In genomic region chr16:33576271-33577189, GRCm38 (mm10) we compare ENCODE assay signal across 8 mouse cellular contexts. TPM values are rescaled to one million over a fixed set of nuclear protein-coding genes. Genes with fewer than 3 reads are reported as not detected.
DNase-seq lines count a peak whose midpoint lies in the region; ATAC-seq and TF ChIP-seq lines count a peak whose summit lies in the region.

No protein-coding gene starts in this region.

- H3K36me3 ChIP-seq in heart, embryonic 12.5 days = no peaks in the 10 kb centered on the region
- H3K36me3 ChIP-seq in midbrain, embryonic 11.5 days (ENCODE audit: control insufficient read depth, insufficient read depth, low read length) = no peaks in the 10 kb centered on the region
- H3K36me3 ChIP-seq in midbrain, embryonic 14.5 days (ENCODE audit: control insufficient read depth, insufficient read depth, low read length) = no peaks in the 10 kb centered on the region
- no peaks in the 10 kb centered on the region for H3K36me3 ChIP-seq in small intestine, adult 2 months (ENCODE audit: control insufficient read depth, insufficient read depth, low read length)

- H3K4me2 ChIP-seq in heart, embryonic 12.5 days = no peak overlapping the region
- H3K4me2 ChIP-seq in midbrain, embryonic 11.5 days = no peak overlapping the region
- H3K4me2 ChIP-seq in midbrain, embryonic 14.5 days (ENCODE audit: low read length) = no peak overlapping the region

- WGBS in heart, embryonic 12.5 days = 66% methylated on average over 36 of the region's 36 CpGs
- WGBS in midbrain, embryonic 11.5 days = 73% methylated on average over 36 of the region's 36 CpGs
- WGBS in midbrain, embryonic 14.5 days = 71% methylated on average over 36 of the region's 36 CpGs
- 85% methylated on average over 36 of the region's 36 CpGs for WGBS in small intestine, adult 2 months

- ATAC-seq in heart, embryonic 12.5 days (ENCODE audit: insufficient number of reproducible peaks, low FRiP score) = no peak; the same call in 1 of the 2 replicates
- ATAC-seq in midbrain, embryonic 11.5 days (ENCODE audit: low FRiP score) = 0 out of 2 replicates have a peak, but pooled peaks have one; percentile 42
- ATAC-seq in midbrain, embryonic 14.5 days (ENCODE audit: low FRiP score, low TSS enrichment) = no peak
- ATAC-seq in megakaryocyte-erythroid progenitor cell, adult 5-6 weeks (replicated peaks; ENCODE audit: low FRiP score, low TSS enrichment, poor library complexity, severe bottlenecking) = no peak

- no peak overlapping the region for H3K4me3 ChIP-seq in heart, embryonic 12.5 days
- H3K4me3 ChIP-seq in midbrain, embryonic 11.5 days (ENCODE audit: low read depth, low read length) = no peak overlapping the region
- no peak overlapping the region for H3K4me3 ChIP-seq in midbrain, embryonic 14.5 days (replicated peaks; ENCODE audit: low read depth, low read length)
- no peak overlapping the region for H3K4me3 ChIP-seq in small intestine, adult 2 months (ENCODE audit: low read depth, low read length)

- no peak overlapping the region for H3K9ac ChIP-seq in heart, embryonic 12.5 days
- H3K9ac ChIP-seq in midbrain, embryonic 11.5 days (ENCODE audit: low read length) = no peak overlapping the region
- H3K9ac ChIP-seq in midbrain, embryonic 14.5 days (replicated peaks; ENCODE audit: low read length) = no peak overlapping the region

- H3K27me3 ChIP-seq in heart, embryonic 12.5 days (replicated peaks) = no peaks in the 10 kb centered on the region
- no peaks in the 10 kb centered on the region for H3K27me3 ChIP-seq in midbrain, embryonic 11.5 days (ENCODE audit: control insufficient read depth, insufficient read depth, low read length)
- H3K27me3 ChIP-seq in midbrain, embryonic 14.5 days (ENCODE audit: control insufficient read depth, insufficient read depth, low read length) = no peaks in the 10 kb centered on the region
- H3K27me3 ChIP-seq in small intestine, adult 2 months (ENCODE audit: control insufficient read depth, insufficient read depth, low read length) = no peaks in the 10 kb centered on the region

- DNase-seq in heart, adult 11 months = peak; percentile 96
- no peak for DNase-seq in midbrain, embryonic 11.5 days (ENCODE audit: low spot score, missing footprints)
- DNase-seq in midbrain, embryonic 14.5 days = no peak
- DNase-seq in gastrocnemius, adult 8-10 months (ENCODE audit: low spot score in 2 of 2) = peak; percentile 40 to 48
- DNase-seq in right cerebral cortex, adult 2 months (ENCODE audit: low spot score in 2 of 2) = no peak

- TF ChIP-seq CTCF in small intestine, adult 2 months (IDR thresholded peaks at IDR 0.05; ENCODE audit: extremely low read depth, insufficient read length, insufficient replicate concordance, low read depth, low read length) = no peak

- peaks cover 76% of the 10 kb centered on the region for H3K4me1 ChIP-seq in heart, embryonic 12.5 days (replicated peaks)
- peaks cover 5% of the 10 kb centered on the region for H3K4me1 ChIP-seq in midbrain, embryonic 11.5 days (ENCODE audit: control insufficient read depth, insufficient read depth, low read length)
- no peaks in the 10 kb centered on the region for H3K4me1 ChIP-seq in midbrain, embryonic 14.5 days (ENCODE audit: control insufficient read depth, insufficient read depth, low read length)
- peaks cover 6% of the 10 kb centered on the region; the same call in 1 of the 2 replicates for H3K4me1 ChIP-seq in small intestine, adult 2 months (ENCODE audit: control insufficient read depth, insufficient read depth, insufficient read length, low read length)

- TF ChIP-seq POLR2A in small intestine, adult 2 months (IDR thresholded peaks at IDR 0.05; ENCODE audit: low read depth, low read length) = no peak

- H3K27ac ChIP-seq in heart, embryonic 12.5 days (ENCODE audit: poor library complexity, severe bottlenecking) = no peak overlapping the region
- H3K27ac ChIP-seq in midbrain, embryonic 11.5 days (ENCODE audit: low read depth, low read length) = no peak overlapping the region; the same call in 1 of the 2 replicates
- H3K27ac ChIP-seq in midbrain, embryonic 14.5 days (replicated peaks; ENCODE audit: low read depth, low read length) = no peak overlapping the region
- 0 out of 2 replicates have a peak overlapping the region, but pooled peaks have one; percentile 1 for H3K27ac ChIP-seq in small intestine, adult 2 months (ENCODE audit: insufficient read depth, low read depth, low read length)

- no peaks in the 10 kb centered on the region for H3K9me3 ChIP-seq in heart, embryonic 12.5 days (replicated peaks)
- no peaks in the 10 kb centered on the region for H3K9me3 ChIP-seq in midbrain, embryonic 11.5 days (ENCODE audit: control insufficient read depth, low read length)
- H3K9me3 ChIP-seq in midbrain, embryonic 14.5 days (ENCODE audit: control insufficient read depth, low read length) = no peaks in the 10 kb centered on the region

RNA-seq across cellular contexts. Expression of gene Slc12a8, which starts 59.4 kb away (rescaled TPM):
- polyA plus RNA-seq in heart, embryonic 12.5 days (2016; fragmentation: Nextera tagmentation; extraction: Ambion mirVana) = 1.2 and 1.3 TPM in 2 replicates
- polyA plus RNA-seq in midbrain, embryonic 11.5 days (2014; fragmentation: Nextera tagmentation; extraction: Ambion mirVana) = 1.2 and 1.3 TPM in 2 replicates
- polyA plus RNA-seq in midbrain, embryonic 14.5 days (2014; fragmentation: Nextera tagmentation; extraction: Ambion mirVana) = 0.65 and 0.80 TPM in 2 replicates
- total RNA-seq in gastrocnemius, adult 8-10 months (2022) = under 1 TPM; 0.10 to 0.32 (median 0.22) TPM
- polyA plus RNA-seq in small intestine, adult 2 months (2012; rRNA removed) = 20.9 and 46.7 TPM in 2 replicates
- not detected in 2 replicates for total RNA-seq in megakaryocyte-erythroid progenitor cell, adult 5-6 weeks (2014; fragmentation: Nextera tagmentation)
- total RNA-seq in megakaryocyte-erythroid progenitor cell, adult 5-6 weeks (2017) = not detected in 2 replicates

Comparison
In these comparisons a context has a peak if more than half of its experiments do, and no peak if none do; other contexts are left out.
1. DNase-seq: peak in heart, adult 11 months (single experiment) and gastrocnemius, adult 8-10 months (2 of 2); none in midbrain, embryonic 11.5 days (single experiment), midbrain, embryonic 14.5 days (single experiment) and right cerebral cortex, adult 2 months (0 of 2).